Mouse (Mus musculus) liver, embryonic 18 days (tissue): ENCODE measurements around the gene Apex1. TPM values are rescaled to one million over a fixed set of nuclear protein-coding genes. Genes with fewer than 3 reads are reported as not detected.

Experiments used
- polyA plus RNA-seq: library from polyadenylated mRNA; depleted of rRNA; stranded (reverse); fragments of >200 nt; gene quantifications from 2 replicates; pipeline ENCODE4 v1.2.3, GENCODE M21; 2012; rRNA removed

Gene Apex1
- polyA plus RNA-seq, result 44.1 and 50.6 TPM in 2 replicates

DNA sequence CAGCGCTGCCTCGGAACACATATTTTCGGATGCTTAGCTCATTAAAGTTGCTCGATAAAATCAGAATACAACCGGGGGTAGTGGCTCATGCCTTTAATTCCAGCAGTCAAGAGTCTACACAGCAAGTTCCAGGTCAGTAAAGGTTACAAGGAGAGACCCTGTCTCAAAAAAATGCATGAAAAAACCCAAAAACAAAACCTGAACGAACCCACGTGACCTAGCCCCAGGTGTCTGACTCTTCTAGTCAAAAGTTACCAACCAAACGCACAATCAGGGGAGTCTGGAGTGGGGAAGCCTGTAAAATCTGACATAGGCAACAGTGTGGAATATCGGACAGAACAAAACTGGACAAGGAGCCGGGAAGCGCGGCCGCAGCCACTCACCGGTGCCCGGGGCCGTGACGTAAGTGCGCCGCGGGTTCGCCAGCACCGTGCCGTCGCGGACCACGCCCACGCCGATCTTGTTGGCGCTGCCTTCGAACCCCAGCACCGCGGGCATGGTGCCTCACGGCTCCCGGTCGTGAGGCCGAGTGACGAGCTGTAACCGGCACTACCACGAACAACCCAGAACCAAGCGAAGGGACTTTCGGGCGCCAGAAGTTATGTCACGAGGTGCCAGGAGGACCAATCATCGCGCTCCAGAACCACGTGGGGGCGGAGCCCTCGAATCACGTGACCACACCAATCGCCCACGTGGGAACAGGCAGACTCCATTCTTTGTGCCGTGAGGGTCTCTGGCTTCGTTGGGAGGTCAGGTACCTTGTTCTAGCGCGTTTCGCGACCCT, at the start of gene Apex1, which contains the start of gene Osgep:
Gene Apex1, plus strand, starts transcription at position 688 of the 784 bp plus-strand sequence.
Gene Osgep, minus strand, starts transcription at position 613 of the 784 bp plus-strand sequence.

GRCm38 (mm10) chr14:50897374-50897765, 27.4 kb upstream of the Apex1 start, which contains the start of gene Klhl33:
Klhl33 (minus strand) TSS chr14:50897507.

GRCm38 (mm10) chr14:50930754-50931492, 6.2 kb downstream of the Apex1 start, which contains the start of the genes Pip4p1 and Pnp:
Pip4p1 (minus strand) TSS chr14:50930856.
Pnp (plus strand) TSS chr14:50931082.

GRCm38 (mm10) chr14:50943932-50944667, 19.3 kb downstream of the Apex1 start, which contains the start of gene Gm49342:
Gm49342 (plus strand) TSS chr14:50944517.

DNA sequence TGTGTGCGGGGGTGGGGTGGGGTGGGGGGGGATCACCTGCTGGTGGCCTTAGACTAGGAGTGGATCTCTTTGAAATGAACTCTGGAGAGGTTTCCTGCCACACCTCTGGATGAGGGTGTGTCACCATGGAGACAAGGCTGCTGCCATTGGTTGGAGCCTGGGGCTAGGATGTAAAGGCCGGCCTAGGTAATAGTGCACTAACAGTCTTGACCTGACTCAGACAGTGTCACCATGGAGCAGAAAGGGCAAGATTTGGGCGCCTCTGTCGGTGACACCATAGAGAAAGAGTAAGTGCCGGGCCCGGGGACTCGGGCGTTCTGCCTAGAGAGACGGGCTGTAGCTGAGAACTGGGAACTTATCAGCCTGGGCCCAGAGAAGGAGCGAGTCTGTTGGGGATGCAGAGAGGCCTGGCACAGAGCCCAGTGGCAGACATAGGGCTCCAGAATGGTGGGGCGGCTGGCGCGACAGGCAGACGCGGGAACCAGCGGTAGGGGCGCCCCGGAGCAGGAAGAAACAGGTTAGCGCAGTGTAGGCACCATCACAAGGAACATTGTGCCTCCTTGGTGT, 31.3 kb downstream of the Apex1 start, which contains the start of gene Pnp2:
Gene Pnp2, plus strand, starts transcription at position 51 of the 567 bp plus-strand sequence.

Other genes starting within 250 kb of the Apex1 start
- not detected in 2 replicates for gene Olfr747, start 231.8 kb upstream of the Apex1 start, polyA plus RNA-seq
- not detected in 2 replicates for gene Olfr748, start 217.6 kb upstream of the Apex1 start, polyA plus RNA-seq
- gene Olfr749, start 179.9 kb upstream of the Apex1 start, polyA plus RNA-seq, result not detected in 2 replicates
- gene Ttc5, start 139.4 kb upstream of the Apex1 start, polyA plus RNA-seq, result 15.8 and 17.7 TPM in 2 replicates
- gene Ccnb1ip1, start 117.2 kb upstream of the Apex1 start, polyA plus RNA-seq, result not detected in 2 replicates
- 26.4 and 32.7 TPM in 2 replicates for gene Parp2, start 117.1 kb upstream of the Apex1 start, polyA plus RNA-seq
- 5.7 and 6.0 TPM in 2 replicates for gene Tep1, start 54.4 kb upstream of the Apex1 start, polyA plus RNA-seq
- gene Klhl33, start 27.5 kb upstream of the Apex1 start, polyA plus RNA-seq, result 0.11 and 0.28 TPM in 2 replicates
- 40.4 and 47.9 TPM in 2 replicates for gene Osgep, start 75 bp upstream of the Apex1 start, polyA plus RNA-seq
- gene Pip4p1, start 5.9 kb downstream of the Apex1 start, polyA plus RNA-seq, result 35.0 and 41.2 TPM in 2 replicates
- gene Pnp, start 6.1 kb downstream of the Apex1 start, polyA plus RNA-seq, result 121 and 139 TPM in 2 replicates
- 103 and 127 TPM in 2 replicates for gene Gm49342, start 19.5 kb downstream of the Apex1 start, polyA plus RNA-seq
- gene Pnp2, start 31.0 kb downstream of the Apex1 start, polyA plus RNA-seq, result 6.7 and 8.1 TPM in 2 replicates
- gene Rnase10, start 82.8 kb downstream of the Apex1 start, polyA plus RNA-seq, result 0.02 and 0.05 TPM in 2 replicates
- not detected in 2 replicates for gene Rnase9, start 116.9 kb downstream of the Apex1 start, polyA plus RNA-seq
- gene Rnase11, start 125.2 kb downstream of the Apex1 start, polyA plus RNA-seq, result 0.06 TPM in 1 of 2 replicates, not detected in the other
- 1.3 and 1.7 TPM in 2 replicates for gene Rnase12, start 132.7 kb downstream of the Apex1 start, polyA plus RNA-seq
- gene Olfr750, start 149.5 kb downstream of the Apex1 start, polyA plus RNA-seq, result not detected in 2 replicates
- 29.7 and 48.3 TPM in 2 replicates for gene Rnase4, start 166.1 kb downstream of the Apex1 start, polyA plus RNA-seq
- gene Ang, start 166.2 kb downstream of the Apex1 start, polyA plus RNA-seq, result 11.6 and 17.1 TPM in 2 replicates
- gene Eddm3b, start 189.5 kb downstream of the Apex1 start, polyA plus RNA-seq, result not detected in 2 replicates
- 2.6 and 4.3 TPM in 2 replicates for gene Rnase6, start 198.9 kb downstream of the Apex1 start, polyA plus RNA-seq
- gene Rnase1, start 221.8 kb downstream of the Apex1 start, polyA plus RNA-seq, result 0.07 and 0.82 TPM in 2 replicates
- gene Rnase2b, start 237.3 kb downstream of the Apex1 start, polyA plus RNA-seq, result not detected in 2 replicates